Mouse (Mus musculus) forebrain, embryonic 10.5 days (tissue): ENCODE results near the gene Gcnt1. TPM values are rescaled to one million over a fixed set of nuclear protein-coding genes. Genes with fewer than 3 reads are reported as not detected.

Experiments used
- DNase-seq: peaks from one replicate; pipeline ENCODE4 v3.0.0-alpha.2; 2017; ENCODE audit warnings: low spot score; ENCODE audit errors: extremely low spot score
- H3K27ac ChIP-seq: fragments of 300-500 bp; sonication (generic); 2 replicates; pipeline ENCODE4 v1.5.1; 2016; ENCODE audit warnings: mild to moderate bottlenecking
- H3K27me3 ChIP-seq: fragments of 300-500 bp; sonication (generic); 2 replicates; pipeline ENCODE4 v1.6.1; 2016; ENCODE audit warnings: mild to moderate bottlenecking; ENCODE audit not compliant: poor library complexity, severe bottlenecking
- H3K36me3 ChIP-seq: fragments of 300-500 bp; sonication (generic); replicated peaks from 2 replicates; pipeline ENCODE4 v1.6.1; 2016; ENCODE audit warnings: mild to moderate bottlenecking, moderate library complexity
- H3K4me1 ChIP-seq: fragments of 300-500 bp; sonication (generic); 2 replicates; pipeline ENCODE4 v1.6.1; 2016
- H3K4me3 ChIP-seq: fragments of 300-500 bp; sonication (generic); 2 replicates; pipeline ENCODE4 v1.5.1; 2016; ENCODE audit warnings: mild to moderate bottlenecking, moderate library complexity
- H3K9me3 ChIP-seq: fragments of 300-500 bp; sonication (generic); 2 replicates; pipeline ENCODE4 v1.6.1; 2016; ENCODE audit warnings: mild to moderate bottlenecking, moderate library complexity
- WGBS: fragments of 180-500 bp; shearing (Covaris S2); methylation state at CpG from one replicate; pipeline ENCODE4 v1.1.7; 2016; 5-methylcytosine and 5-hydroxymethylcytosine counted together
- polyA plus RNA-seq: library from polyadenylated mRNA; unstranded; fragments of >200 nt; fragmentation: Nextera tagmentation; extraction: Ambion mirVana; gene quantifications from 2 replicates; pipeline ENCODE4 v1.2.1, GENCODE M21; 2016

Gene Gcnt1
- polyA plus RNA-seq, 1 experiment from 2014 or later: 2.6 TPM

DNA sequence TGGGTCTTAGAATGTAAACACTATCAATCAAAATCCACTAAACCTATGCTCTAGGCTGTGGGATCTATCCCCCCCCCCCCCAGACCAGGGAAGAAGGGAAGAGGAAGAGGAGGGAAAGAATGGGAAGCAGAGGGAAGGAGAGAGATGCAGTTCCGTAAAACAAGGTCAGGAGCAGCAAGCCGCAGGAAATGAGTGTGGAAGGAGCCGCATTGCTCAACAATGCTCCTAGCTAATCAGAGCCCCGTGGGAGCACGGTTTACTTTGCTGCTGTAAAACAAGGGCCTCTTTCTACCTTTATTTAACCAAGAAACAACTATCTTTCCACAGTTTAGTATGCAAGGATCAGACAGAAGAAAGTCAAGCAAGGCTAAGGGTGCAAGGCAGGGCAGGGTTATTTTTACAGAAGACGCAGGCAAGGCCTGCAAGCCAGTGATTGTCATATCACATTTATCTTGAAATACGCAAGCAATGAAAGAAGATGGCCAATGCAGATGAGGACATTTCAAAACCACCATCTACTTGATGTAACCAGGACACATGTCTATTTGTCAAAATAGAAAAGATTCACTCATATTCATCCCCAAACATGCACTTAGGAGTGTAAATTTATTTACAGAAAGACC lies 35.5 kb downstream of the Gcnt1 start:
- H3K4me3 ChIP-seq: no peak overlapping the region
- WGBS: 67% methylated on average over 7 of the region's 7 CpGs
- no peak for DNase-seq
- H3K4me1 ChIP-seq: peaks cover 9% of the 10 kb centered on the region
- H3K36me3 ChIP-seq: no peaks in the 10 kb centered on the region
- H3K27ac ChIP-seq: peak overlapping the region; percentile 27; the same call in 1 of the 2 replicates
- H3K27me3 ChIP-seq: no peaks in the 10 kb centered on the region
- no peaks in the 10 kb centered on the region for H3K9me3 ChIP-seq

DNA sequence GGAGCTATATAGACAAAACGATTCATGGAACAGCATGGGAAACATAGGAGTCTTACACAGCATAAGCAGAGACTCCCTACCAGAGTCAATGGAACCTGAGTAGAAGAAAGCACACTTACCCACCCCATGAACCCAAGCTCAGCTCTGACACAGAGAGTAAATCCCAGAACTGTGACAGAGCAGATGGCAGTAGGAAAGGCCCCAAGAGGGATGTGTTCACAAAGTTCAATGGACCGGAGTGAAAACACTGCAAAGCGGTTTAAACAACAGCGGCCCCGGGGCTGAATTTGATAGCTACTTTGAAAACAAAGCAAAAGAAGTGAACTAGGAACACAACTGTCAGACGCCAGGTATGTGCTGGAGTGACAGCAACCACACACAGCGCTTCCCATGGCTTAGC lies 36.0 kb downstream of the Gcnt1 start:
- DNase-seq: no peak
- WGBS: 69% methylated on average over 7 of the region's 7 CpGs
- H3K4me3 ChIP-seq: no peak overlapping the region
- H3K27ac ChIP-seq: peak overlapping the region; percentile 27; the same call in 1 of the 2 replicates
- peaks cover 9% of the 10 kb centered on the region for H3K4me1 ChIP-seq
- H3K36me3 ChIP-seq: no peaks in the 10 kb centered on the region
- no peaks in the 10 kb centered on the region for H3K9me3 ChIP-seq
- H3K27me3 ChIP-seq: no peaks in the 10 kb centered on the region

DNA sequence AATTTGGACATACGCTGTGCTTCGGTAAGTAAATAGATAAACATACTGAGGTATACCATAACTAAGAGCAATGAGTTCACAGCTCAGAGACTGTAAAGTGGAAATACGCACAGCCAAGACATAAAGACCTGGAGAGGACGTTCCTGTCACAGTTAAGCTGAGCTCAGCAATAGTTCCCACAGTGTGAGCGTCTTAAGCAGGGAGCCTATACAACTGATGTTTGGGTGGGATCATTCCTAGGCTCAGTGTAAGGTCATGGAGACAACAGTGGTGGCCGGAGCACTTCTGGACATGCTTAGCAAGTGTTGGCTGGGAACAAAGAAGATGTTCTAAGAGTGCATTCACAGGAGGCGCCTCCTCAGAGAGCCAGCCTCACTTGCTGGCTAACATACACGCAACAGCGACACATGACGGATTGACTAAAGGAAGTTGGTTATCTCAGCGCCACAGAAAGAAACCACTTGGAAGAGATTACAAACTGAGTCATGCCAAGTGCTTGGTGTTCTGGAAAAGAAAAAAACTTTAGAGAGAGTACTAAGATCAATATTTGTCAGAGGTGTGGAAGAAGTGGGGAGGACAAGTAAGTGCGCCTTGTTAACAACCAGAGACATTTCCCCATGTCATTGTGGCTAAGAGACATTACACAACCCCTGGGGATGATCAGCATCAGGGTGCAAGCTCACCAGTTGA lies 37.9 kb downstream of the Gcnt1 start:
- no peak overlapping the region for H3K4me3 ChIP-seq
- no peaks in the 10 kb centered on the region for H3K36me3 ChIP-seq
- H3K4me1 ChIP-seq: peaks cover 9% of the 10 kb centered on the region
- H3K27me3 ChIP-seq: no peaks in the 10 kb centered on the region
- 92% methylated on average over 12 of the region's 12 CpGs for WGBS
- no peaks in the 10 kb centered on the region for H3K9me3 ChIP-seq
- no peak for DNase-seq
- H3K27ac ChIP-seq: no peak overlapping the region

GRCm38 (mm10) chr19:17333043-17333442 lies 39.6 kb downstream of the Gcnt1 start:
- WGBS: 80% methylated on average over 7 of the region's 7 CpGs
- H3K27me3 ChIP-seq: no peaks in the 10 kb centered on the region
- no peaks in the 10 kb centered on the region for H3K36me3 ChIP-seq
- DNase-seq: no peak
- no peak overlapping the region for H3K27ac ChIP-seq
- H3K4me1 ChIP-seq: peaks cover 9% of the 10 kb centered on the region
- H3K9me3 ChIP-seq: no peaks in the 10 kb centered on the region
- H3K4me3 ChIP-seq: no peak overlapping the region

- Histone ChIP-seq H3K4me1 (no peaks in the 10 kb centered on the region), H3K9me3 (no peaks in the 10 kb centered on the region), H3K27ac (no peak overlapping the region), H3K4me3 (no peak overlapping the region), H3K27me3 (no peaks in the 10 kb centered on the region), H3K36me3 (no peaks in the 10 kb centered on the region)
- no peak for DNase-seq
- 96% methylated on average over 10 of the region's 10 CpGs for WGBS
Observed at GRCm38 (mm10) chr19:17328916-17329315, 43.7 kb downstream of the Gcnt1 start.

- no peak for DNase-seq
- Histone ChIP-seq H3K9me3 (no peaks in the 10 kb centered on the region), H3K4me1 (no peaks in the 10 kb centered on the region), H3K27me3 (no peaks in the 10 kb centered on the region), H3K4me3 (no peak overlapping the region), H3K27ac (no peak overlapping the region), H3K36me3 (no peaks in the 10 kb centered on the region)
- 95% methylated on average over 6 of the region's 6 CpGs for WGBS
Observed at GRCm38 (mm10) chr19:17327881-17328404, 44.7 kb downstream of the Gcnt1 start.

GRCm38 (mm10) chr19:17323689-17324241 lies 48.9 kb downstream of the Gcnt1 start:
- Histone ChIP-seq H3K9me3 (no peaks in the 10 kb centered on the region), H3K4me3 (no peak overlapping the region), H3K36me3 (no peaks in the 10 kb centered on the region), H3K27ac (no peak overlapping the region), H3K27me3 (no peaks in the 10 kb centered on the region), H3K4me1 (no peaks in the 10 kb centered on the region)
- WGBS: 90% methylated on average over 5 of the region's 5 CpGs
- no peak for DNase-seq

DNA sequence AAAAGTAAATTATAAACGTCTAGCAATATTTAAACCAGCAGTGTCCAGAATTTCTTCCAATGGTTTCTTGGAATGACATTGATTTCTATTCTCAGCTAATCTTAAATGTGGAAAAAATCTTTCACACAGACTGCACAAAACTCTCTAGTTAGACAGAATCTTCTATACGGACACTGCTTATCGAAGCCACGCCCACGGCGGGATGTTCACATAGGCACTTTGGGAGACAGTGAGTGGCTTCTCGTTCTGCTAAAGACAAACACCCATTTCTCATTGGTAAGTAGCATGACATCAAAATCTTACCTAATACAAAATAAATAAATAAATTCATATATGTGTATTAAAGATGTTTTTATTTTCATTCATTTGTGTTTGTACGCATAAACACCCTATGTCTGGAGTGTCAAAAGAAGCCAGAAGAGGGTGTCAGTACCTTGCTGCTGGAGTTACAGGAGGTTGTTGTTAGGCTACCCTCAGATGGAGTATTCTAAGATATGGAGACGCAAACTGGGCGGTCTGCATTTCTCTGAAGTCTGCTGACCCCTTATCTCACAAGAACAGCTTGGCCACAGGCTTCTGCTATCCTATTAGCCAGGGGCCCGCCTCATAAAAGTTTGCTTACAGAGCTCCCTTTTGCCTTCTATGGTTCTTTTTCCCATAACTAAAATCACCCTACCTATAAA lies 49.5 kb downstream of the Gcnt1 start:
- Histone ChIP-seq H3K4me1 (no peaks in the 10 kb centered on the region), H3K9me3 (no peaks in the 10 kb centered on the region), H3K27me3 (no peaks in the 10 kb centered on the region), H3K4me3 (no peak overlapping the region), H3K36me3 (no peaks in the 10 kb centered on the region), H3K27ac (no peak overlapping the region)
- 90% methylated on average over 11 of the region's 11 CpGs for WGBS
- DNase-seq: no peak

- Histone ChIP-seq H3K4me3 (no peak overlapping the region), H3K27me3 (no peaks in the 10 kb centered on the region), H3K27ac (no peak overlapping the region), H3K36me3 (no peaks in the 10 kb centered on the region), H3K9me3 (no peaks in the 10 kb centered on the region), H3K4me1 (no peaks in the 10 kb centered on the region)
- DNase-seq: no peak
- WGBS: 92% methylated on average over 4 of the region's 4 CpGs
Observed at GRCm38 (mm10) chr19:17319770-17320169, 52.9 kb downstream of the Gcnt1 start.

GRCm38 (mm10) chr19:17318733-17319132 lies 53.9 kb downstream of the Gcnt1 start:
- Histone ChIP-seq H3K27me3 (no peaks in the 10 kb centered on the region), H3K4me3 (no peak overlapping the region), H3K27ac (no peak overlapping the region), H3K4me1 (no peaks in the 10 kb centered on the region), H3K9me3 (no peaks in the 10 kb centered on the region), H3K36me3 (no peaks in the 10 kb centered on the region)
- 46% methylated on average over 3 of the region's 3 CpGs for WGBS
- no peak for DNase-seq

GRCm38 (mm10) chr19:17316311-17317003 lies 56.2 kb downstream of the Gcnt1 start:
- no peaks in the 10 kb centered on the region for H3K27me3 ChIP-seq
- no peaks in the 10 kb centered on the region for H3K36me3 ChIP-seq
- H3K4me3 ChIP-seq: no peak overlapping the region
- 88% methylated on average over 2 of the region's 2 CpGs for WGBS
- no peaks in the 10 kb centered on the region for H3K4me1 ChIP-seq
- no peak for DNase-seq
- H3K27ac ChIP-seq: no peak overlapping the region
- no peaks in the 10 kb centered on the region for H3K9me3 ChIP-seq

- no peak for DNase-seq
- no peaks in the 10 kb centered on the region for H3K9me3 ChIP-seq
- H3K27ac ChIP-seq: no peak overlapping the region
- WGBS: 84% methylated on average over 2 of the region's 2 CpGs
- H3K36me3 ChIP-seq: no peaks in the 10 kb centered on the region
- H3K4me3 ChIP-seq: no peak overlapping the region
- no peaks in the 10 kb centered on the region for H3K27me3 ChIP-seq
- H3K4me1 ChIP-seq: no peaks in the 10 kb centered on the region
Observed at GRCm38 (mm10) chr19:17314451-17314850, 58.2 kb downstream of the Gcnt1 start.
